Mouse (Mus musculus) mature B cell (primary cell): ENCODE results near the gene Hist1h3c.
"Not testable (repeated sequence)": the region's sequence is repeated elsewhere in the genome, so short reads cannot be mapped to it uniquely, and the experiment has no call there.

Experiments used
- in situ Hi-C: fragments of 300-500 bp; cut with MboI; formaldehyde crosslinking; loops from 2 replicates; pipeline ENCODE4 v1.14.3; 2019

Gene Hist1h3c

GRCm38 (mm10) chr13:23745381-23746161, at the start of gene Hist1h3c:
TSS of gene Hist1h3c (minus strand) at chr13:23745602.
- in situ Hi-C loops = loop anchor here (10.0 kb wide), 3 partner anchors 191 to 1921 kb away; partner anchors contain the start of genes Hist1h1d, Hist1h2ah, Hist1h2bk and Hist1h4f

GRCm38 (mm10) chr13:23792520-23792919, 47.1 kb upstream of the Hist1h3c start:
- in situ Hi-C loops = loop anchor here (25.0 kb wide), 1 partner anchor 495 kb away; the partner anchor contains the start of gene Carmil1

- in situ Hi-C loops = loop anchor here (25.0 kb wide), 1 partner anchor 508 kb away; the partner anchor contains the start of gene Carmil1
Observed at GRCm38 (mm10) chr13:23779025-23779424, 33.6 kb upstream of the Hist1h3c start.

- in situ Hi-C loops = loop anchor here (25.0 kb wide), 1 partner anchor 509 kb away; the partner anchor contains the start of gene Carmil1
Observed at GRCm38 (mm10) chr13:23778339-23778738, 32.9 kb upstream of the Hist1h3c start.

- in situ Hi-C loops = no loop called here
Observed at GRCm38 (mm10) chr13:23772561-23773313, 27.3 kb upstream of the Hist1h3c start.

GRCm38 (mm10) chr13:23769613-23770012, 24.2 kb upstream of the Hist1h3c start, which contains the start of gene Trim38:
TSS of gene Trim38 (plus strand) at chr13:23769913.
- in situ Hi-C loops = not testable (repeated sequence)

GRCm38 (mm10) chr13:23768834-23769397, 23.5 kb upstream of the Hist1h3c start:
- in situ Hi-C loops = no loop called here

- in situ Hi-C loops = no loop called here
Observed at GRCm38 (mm10) chr13:23766772-23767171, 21.4 kb upstream of the Hist1h3c start.

- in situ Hi-C loops = no loop called here
Observed at GRCm38 (mm10) chr13:23765172-23765513, 19.7 kb upstream of the Hist1h3c start.

- in situ Hi-C loops = no loop called here
Observed at GRCm38 (mm10) chr13:23764324-23765171, 19.1 kb upstream of the Hist1h3c start.

- in situ Hi-C loops = no loop called here
Observed at GRCm38 (mm10) chr13:23763586-23764323, 18.4 kb upstream of the Hist1h3c start, which contains the start of gene Hist1h1a. TSS of gene Hist1h1a (plus strand) at chr13:23763666.

- in situ Hi-C loops = no loop called here
Observed at GRCm38 (mm10) chr13:23763242-23763585, 17.8 kb upstream of the Hist1h3c start.

- in situ Hi-C loops = not testable (repeated sequence)
Observed at GRCm38 (mm10) chr13:23761871-23762821, 16.7 kb upstream of the Hist1h3c start, which contains the start of gene Hist1h3a. TSS of gene Hist1h3a (minus strand) at chr13:23762386.

- in situ Hi-C loops = no loop called here
Observed at GRCm38 (mm10) chr13:23760972-23761864, 15.8 kb upstream of the Hist1h3c start, which contains the start of gene Hist1h4a. TSS of gene Hist1h4a (minus strand) at chr13:23761230.

- in situ Hi-C loops = no loop called here
Observed at GRCm38 (mm10) chr13:23760240-23760971, 15.0 kb upstream of the Hist1h3c start.

- in situ Hi-C loops = loop anchor here (10.0 kb wide), 1 partner anchor 325 kb away; no protein-coding TSS in a partner anchor
Observed at GRCm38 (mm10) chr13:23759916-23760239, 14.5 kb upstream of the Hist1h3c start.

GRCm38 (mm10) chr13:23759251-23759771, 13.9 kb upstream of the Hist1h3c start:
- in situ Hi-C loops = loop anchor here (10.0 kb wide), 1 partner anchor 325 kb away; no protein-coding TSS in a partner anchor
